Mouse (Mus musculus) midbrain, embryonic 14.5 days (tissue): ENCODE measurements around the gene Dlgap5. TPM values are rescaled to one million over a fixed set of nuclear protein-coding genes. Genes with fewer than 3 reads are reported as not detected.

Experiments
- ATAC-seq: fragments of 200-750 bp; cut with Nextera tagmentation; 2 replicates; pipeline ENCODE4 v1.8.0; 2017; ENCODE audit warnings: moderate number of reproducible peaks, moderate library complexity; ENCODE audit not compliant: low FRiP score, low TSS enrichment
- DNase-seq: peaks from one replicate; pipeline ENCODE4 v3.0.0-alpha.2; 2015
- H3K27ac ChIP-seq: fragments of 300-500 bp; sonication (generic); replicated peaks from 2 replicates; pipeline ENCODE4 v1.5.1; 2014; ENCODE audit warnings: mild to moderate bottlenecking, low read depth, low read length, moderate library complexity
- H3K27me3 ChIP-seq: fragments of 300-500 bp; sonication (generic); 2 replicates; pipeline ENCODE4 v1.6.1; 2014; ENCODE audit warnings: low read length, control low read depth, mixed read lengths; ENCODE audit not compliant: control insufficient read depth, insufficient read depth
- H3K36me3 ChIP-seq: fragments of 300-500 bp; sonication (generic); 2 replicates; pipeline ENCODE4 v1.6.1; 2014; ENCODE audit warnings: low read length, control low read depth; ENCODE audit not compliant: control insufficient read depth, insufficient read depth
- H3K4me1 ChIP-seq: fragments of 300-500 bp; sonication (generic); 2 replicates; pipeline ENCODE4 v1.6.1; 2014; ENCODE audit warnings: mild to moderate bottlenecking, antibody characterized with exemption, low read length, control low read depth; ENCODE audit not compliant: control insufficient read depth, insufficient read depth
- H3K4me2 ChIP-seq: fragments of 300-500 bp; sonication (generic); 2 replicates; pipeline ENCODE4 v1.6.1; 2014; ENCODE audit warnings: mild to moderate bottlenecking, low read length, moderate library complexity
- H3K4me3 ChIP-seq: fragments of 300-500 bp; sonication (generic); replicated peaks from 2 replicates; pipeline ENCODE4 v1.5.1; 2014; ENCODE audit warnings: low read depth, low read length
- H3K9ac ChIP-seq: fragments of 300-500 bp; sonication (generic); replicated peaks from 2 replicates; pipeline ENCODE4 v1.6.1; 2014; ENCODE audit warnings: mild to moderate bottlenecking, low read length, moderate library complexity
- H3K9me3 ChIP-seq: fragments of 300-500 bp; sonication (generic); 2 replicates; pipeline ENCODE4 v1.6.1; 2016; ENCODE audit warnings: low read length, control low read depth, mixed read lengths; ENCODE audit not compliant: control insufficient read depth
- WGBS: fragments of 180-500 bp; shearing (Covaris S2); extraction: QIAGEN DNeasy Blood & Tissue Kit; methylation state at CpG from one replicate; pipeline ENCODE4 v1.1.7; 2014; 5-methylcytosine and 5-hydroxymethylcytosine counted together
- polyA plus RNA-seq: library from polyadenylated mRNA; unstranded; fragments of >200 nt; fragmentation: Nextera tagmentation; extraction: Ambion mirVana; gene quantifications from 2 replicates; pipeline ENCODE4 v1.2.1, GENCODE M21; 2014

Dlgap5 gene
- polyA plus RNA-seq, 1 experiment from 2014 or later = 12.6 TPM

DNA sequence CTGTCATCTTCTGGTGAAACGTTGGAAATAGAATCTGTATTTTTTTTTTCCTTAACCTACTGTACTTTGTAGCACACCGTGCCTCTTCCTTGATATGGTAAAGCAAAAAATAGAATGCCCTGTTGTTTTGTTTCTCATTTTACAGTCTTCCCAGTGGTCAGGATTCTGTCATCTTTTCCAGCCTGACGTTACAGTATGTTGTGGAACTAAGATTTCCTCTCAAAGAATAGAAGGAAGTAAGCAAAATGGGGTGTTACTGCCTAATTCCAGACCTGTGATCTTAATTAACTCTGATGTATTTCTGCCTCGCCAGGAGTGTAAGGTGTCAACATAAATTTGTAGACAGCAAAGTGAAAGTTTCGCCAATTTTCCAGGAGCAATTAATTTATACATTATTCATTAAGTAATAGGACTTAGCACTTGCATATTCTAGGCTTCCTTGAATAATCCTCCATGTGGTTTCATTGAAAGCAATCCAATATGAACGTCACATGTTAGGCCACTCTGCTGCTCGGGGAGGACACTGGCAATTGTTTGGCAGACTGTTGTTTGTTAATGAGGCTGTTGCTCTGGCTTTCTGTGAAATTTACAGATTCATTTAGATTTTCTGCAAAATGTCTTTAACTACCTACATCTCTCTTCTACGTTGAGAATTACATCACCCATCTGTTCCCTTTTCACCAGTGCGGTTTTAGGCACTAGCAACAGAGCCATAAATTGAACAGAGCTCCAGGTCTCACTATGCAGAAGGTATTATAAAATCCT is 27.3 kb upstream of the Dlgap5 start:
- H3K4me3 ChIP-seq = no peak overlapping the region
- no peaks in the 10 kb centered on the region for H3K36me3 ChIP-seq
- no peaks in the 10 kb centered on the region for H3K27me3 ChIP-seq
- 68% methylated on average over 9 of the region's 9 CpGs for WGBS
- ATAC-seq (no peak), DNase-seq (peak; percentile 4)
- no peaks in the 10 kb centered on the region for H3K4me1 ChIP-seq
- H3K9ac ChIP-seq = no peak overlapping the region
- no peak overlapping the region for H3K4me2 ChIP-seq
- H3K9me3 ChIP-seq = no peaks in the 10 kb centered on the region; the same call in 1 of the 2 replicates
- H3K27ac ChIP-seq = no peak overlapping the region

DNA sequence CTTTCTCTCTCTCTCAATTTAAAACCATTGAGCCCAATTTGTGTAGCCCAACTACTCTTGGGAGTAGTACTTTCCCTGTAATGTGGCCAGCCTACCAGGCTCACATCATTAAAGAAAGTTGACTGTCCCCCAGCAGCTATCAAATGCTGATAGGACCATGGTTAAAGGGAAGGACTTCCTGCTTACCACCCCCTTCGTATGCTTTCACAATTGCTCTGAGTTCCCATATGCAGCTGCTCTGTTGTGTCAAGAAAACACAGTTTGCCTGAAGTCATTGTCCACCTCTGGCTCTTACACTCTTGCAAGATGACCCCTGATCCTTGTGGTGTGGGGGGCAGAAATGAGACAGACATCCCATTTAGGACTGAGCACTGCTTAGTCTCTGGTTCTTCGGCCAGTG is 26.7 kb upstream of the Dlgap5 start:
- Histone ChIP-seq H3K9me3 (no peaks in the 10 kb centered on the region; the same call in 1 of the 2 replicates), H3K9ac (no peak overlapping the region), H3K4me2 (no peak overlapping the region), H3K4me1 (no peaks in the 10 kb centered on the region), H3K27me3 (no peaks in the 10 kb centered on the region), H3K27ac (no peak overlapping the region), H3K36me3 (no peaks in the 10 kb centered on the region), H3K4me3 (no peak overlapping the region)
- no peak for DNase-seq
- ATAC-seq = no peak
- WGBS = 78% methylated on average over 2 of the region's 2 CpGs

DNA sequence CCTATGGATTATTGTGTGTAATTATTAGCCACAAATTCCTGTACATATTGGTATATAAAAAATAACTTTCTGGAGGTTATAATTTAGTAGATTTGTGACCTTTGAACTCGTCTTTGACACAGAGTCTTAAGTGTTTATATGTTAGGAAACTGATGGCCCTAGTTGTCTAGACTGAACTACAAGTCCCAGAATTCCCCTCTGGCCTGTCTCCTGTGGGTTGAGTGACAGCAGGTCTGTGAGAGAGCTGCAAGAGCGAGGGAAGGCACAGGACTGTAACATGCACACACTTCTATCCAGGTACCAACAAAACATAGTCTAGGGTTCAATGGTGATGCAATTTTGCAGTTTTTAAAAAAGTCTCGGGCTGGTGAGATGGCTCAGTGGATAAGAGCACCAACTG is 20.7 kb upstream of the Dlgap5 start:
- 66% methylated on average over 3 of the region's 3 CpGs for WGBS
- H3K4me2 ChIP-seq = no peak overlapping the region
- no peaks in the 10 kb centered on the region; the same call in 1 of the 2 replicates for H3K9me3 ChIP-seq
- ATAC-seq = no peak
- H3K4me3 ChIP-seq = no peak overlapping the region
- H3K9ac ChIP-seq = no peak overlapping the region
- H3K36me3 ChIP-seq = no peaks in the 10 kb centered on the region
- DNase-seq = no peak
- no peaks in the 10 kb centered on the region for H3K27me3 ChIP-seq
- H3K27ac ChIP-seq = no peak overlapping the region
- H3K4me1 ChIP-seq = no peaks in the 10 kb centered on the region

DNA sequence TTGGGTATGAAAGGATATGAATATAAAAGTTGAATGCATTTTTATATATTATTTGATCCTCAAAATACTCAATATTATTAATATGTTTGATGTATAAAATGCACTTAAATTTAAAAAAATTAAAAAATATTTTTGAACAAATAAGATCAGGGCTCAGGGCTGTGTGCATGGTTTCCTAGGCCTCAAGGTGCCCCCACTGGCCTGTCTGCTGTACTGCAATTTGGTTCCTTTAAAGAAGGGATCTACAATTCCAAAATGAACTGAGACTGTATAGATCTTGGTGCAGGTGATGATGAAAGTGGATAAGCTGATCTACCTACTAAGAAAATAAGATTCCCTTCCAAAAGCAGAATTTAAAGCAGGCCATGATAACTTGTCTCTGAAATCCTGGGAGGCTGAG is 14.8 kb upstream of the Dlgap5 start:
- peak; percentile 16 for DNase-seq
- H3K4me2 ChIP-seq = no peak overlapping the region

DNA sequence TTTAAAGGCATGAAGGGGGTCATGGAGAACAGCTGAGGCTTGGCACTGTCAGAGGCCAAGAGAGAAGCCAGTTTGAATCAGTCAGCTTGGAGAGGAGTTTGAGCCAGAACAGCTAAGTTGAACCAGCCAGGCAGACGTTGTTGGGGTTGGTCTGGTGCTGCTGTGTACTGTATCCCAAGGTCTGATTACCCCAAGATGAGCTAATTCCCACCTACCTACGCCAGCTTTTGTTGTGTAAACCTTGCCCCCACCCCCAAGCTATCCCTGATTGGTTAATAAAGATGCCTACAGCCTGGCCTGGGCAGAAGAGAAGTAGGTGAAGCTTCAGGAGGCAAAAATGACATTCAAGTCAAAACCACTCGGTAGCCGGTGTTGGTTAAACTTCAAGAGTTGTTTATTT is 4.3 kb upstream of the Dlgap5 start:
- H3K4me3 ChIP-seq = no peak overlapping the region
- no peak overlapping the region for H3K4me2 ChIP-seq
- no peak overlapping the region for H3K9ac ChIP-seq
- no peak overlapping the region for H3K27ac ChIP-seq
- no peaks in the 10 kb centered on the region for H3K4me1 ChIP-seq
- ATAC-seq (no peak), DNase-seq (no peak)
- H3K27me3 ChIP-seq = no peaks in the 10 kb centered on the region
- no peaks in the 10 kb centered on the region for H3K9me3 ChIP-seq
- 66% methylated on average over 4 of the region's 4 CpGs for WGBS
- no peaks in the 10 kb centered on the region for H3K36me3 ChIP-seq

More for the DNA sequence above, 14.8 kb upstream of the Dlgap5 start:
- Histone ChIP-seq H3K27me3 (no peaks in the 10 kb centered on the region), H3K27ac (no peak overlapping the region), H3K9ac (no peak overlapping the region), H3K36me3 (no peaks in the 10 kb centered on the region), H3K4me1 (no peaks in the 10 kb centered on the region), H3K4me3 (no peak overlapping the region), H3K9me3 (no peaks in the 10 kb centered on the region)
- no peak for ATAC-seq

DNA sequence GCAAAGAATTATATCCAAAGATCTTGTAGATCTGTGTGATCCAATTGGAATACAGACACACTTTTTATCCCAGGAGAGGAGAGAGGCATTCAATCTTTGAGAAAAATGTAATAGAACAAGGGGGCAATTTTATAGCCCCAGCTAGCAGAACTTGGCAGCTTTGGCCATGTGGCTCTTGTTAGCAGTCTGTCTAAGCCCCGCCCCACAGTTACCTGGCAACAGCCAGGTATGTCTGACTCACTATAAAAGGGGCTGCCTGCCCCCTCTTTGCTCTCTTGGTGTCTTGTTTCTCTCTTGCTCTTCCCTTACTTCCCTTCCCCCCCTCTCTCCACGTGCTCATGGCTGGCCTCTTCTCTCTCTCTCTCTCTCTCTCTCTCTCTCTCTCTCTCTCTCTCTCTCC is 3.4 kb upstream of the Dlgap5 start:
- Histone ChIP-seq H3K4me1 (no peaks in the 10 kb centered on the region), H3K4me2 (no peak overlapping the region), H3K9me3 (no peaks in the 10 kb centered on the region), H3K27me3 (no peaks in the 10 kb centered on the region), H3K36me3 (no peaks in the 10 kb centered on the region), H3K27ac (no peak overlapping the region), H3K9ac (no peak overlapping the region), H3K4me3 (no peak overlapping the region)
- DNase-seq (no peak), ATAC-seq (no peak)
- 46% methylated on average over 2 of the region's 2 CpGs for WGBS

DNA sequence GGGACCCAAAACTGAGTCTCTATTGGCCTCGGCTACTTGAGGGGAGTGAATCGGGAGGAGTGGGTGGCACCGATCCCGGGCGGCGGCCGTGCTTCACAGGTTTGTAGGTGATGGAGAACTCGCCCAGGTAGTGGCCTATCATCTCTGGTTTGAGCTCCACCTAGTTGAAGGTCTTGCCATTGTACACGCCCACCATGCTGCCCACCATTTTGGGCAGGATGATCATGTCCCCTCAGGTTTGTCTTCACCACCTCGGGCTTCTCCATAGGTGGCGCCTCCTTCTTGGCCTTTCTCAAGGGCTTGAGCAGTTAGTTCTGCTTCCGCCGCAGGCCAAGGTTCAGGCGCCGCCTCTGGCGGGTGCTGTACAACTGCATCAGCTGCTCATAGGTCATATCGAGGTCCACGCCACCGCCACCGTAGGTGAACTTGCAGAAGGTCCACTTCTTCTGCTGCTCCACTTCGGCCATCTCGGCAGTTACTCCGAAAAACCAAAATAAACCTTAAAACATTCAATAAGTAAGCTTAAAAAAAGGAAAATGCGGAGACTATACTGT is 1.6 kb upstream of the Dlgap5 start:
- Histone ChIP-seq H3K27me3 (no peaks in the 10 kb centered on the region), H3K4me2 (no peak overlapping the region), H3K36me3 (no peaks in the 10 kb centered on the region), H3K4me3 (no peak overlapping the region), H3K9me3 (no peaks in the 10 kb centered on the region), H3K27ac (no peak overlapping the region), H3K4me1 (no peaks in the 10 kb centered on the region), H3K9ac (no peak overlapping the region)
- DNase-seq = no peak
- WGBS = 94% methylated on average over 24 of the region's 24 CpGs
- no peak for ATAC-seq

DNA sequence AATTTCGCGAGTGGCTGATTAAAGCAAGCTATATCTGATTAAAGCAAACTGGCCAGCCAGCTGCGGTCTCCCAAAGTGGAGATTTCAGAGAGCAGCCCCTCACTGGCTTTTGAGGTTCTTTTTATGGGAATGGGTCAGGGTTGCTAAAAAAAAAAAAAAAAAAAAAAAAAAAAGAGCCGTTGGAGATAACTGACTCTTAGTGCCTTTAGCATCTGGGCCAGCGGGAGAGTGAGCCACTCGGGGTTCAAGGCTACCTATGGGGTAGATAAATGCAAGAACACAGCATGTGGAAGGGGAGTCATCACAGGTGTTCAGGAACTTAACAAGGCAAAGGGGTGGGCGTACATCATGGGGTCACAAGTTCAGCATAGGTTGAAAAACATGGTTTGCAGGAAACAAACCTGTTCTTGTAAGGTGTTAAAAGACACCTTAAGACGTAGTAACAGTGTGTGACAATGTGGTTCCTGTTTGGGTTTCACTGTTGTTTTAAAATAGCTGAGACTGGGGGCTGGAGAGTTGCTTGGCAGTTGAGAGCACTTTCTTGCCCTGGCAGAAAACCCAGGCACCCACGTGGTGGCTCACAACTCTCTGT is 923 bp upstream of the Dlgap5 start:
- WGBS = 89% methylated on average over 9 of the region's 9 CpGs
- Histone ChIP-seq H3K27ac (no peak overlapping the region), H3K36me3 (0 out of 2 replicates have a peak, but pooled peaks cover under 1% of the 10 kb centered on the region), H3K4me2 (no peak overlapping the region), H3K9ac (no peak overlapping the region), H3K9me3 (no peaks in the 10 kb centered on the region), H3K27me3 (no peaks in the 10 kb centered on the region), H3K4me1 (no peaks in the 10 kb centered on the region), H3K4me3 (no peak overlapping the region)
- no peak for DNase-seq
- no peak for ATAC-seq

DNA sequence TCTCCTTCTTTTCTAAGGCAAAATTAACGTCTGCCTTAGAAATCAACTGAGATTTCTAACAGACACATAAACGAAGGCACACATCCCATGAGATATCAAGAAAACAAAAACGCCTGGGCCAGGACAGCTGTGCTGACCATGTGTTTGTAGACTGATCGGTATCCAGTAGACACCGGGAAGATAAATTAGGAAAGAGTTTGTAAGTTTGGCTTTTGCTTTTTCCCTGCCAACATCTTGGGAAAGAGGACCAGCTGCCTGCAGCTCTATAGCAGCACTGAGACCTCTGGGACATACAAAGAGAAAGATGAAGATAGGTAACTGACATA is 422 bp upstream of the Dlgap5 start:
- no peak overlapping the region for H3K9ac ChIP-seq
- ATAC-seq (no peak), DNase-seq (no peak)
- H3K4me1 ChIP-seq = no peaks in the 10 kb centered on the region
- H3K4me3 ChIP-seq = peak overlapping the region; percentile 40
- H3K27me3 ChIP-seq = no peaks in the 10 kb centered on the region
- H3K9me3 ChIP-seq = no peaks in the 10 kb centered on the region
- H3K4me2 ChIP-seq = peak overlapping the region; percentile 60
- WGBS = 55% methylated on average over 5 of the region's 5 CpGs
- H3K27ac ChIP-seq = no peak overlapping the region
- 0 out of 2 replicates have a peak, but pooled peaks cover 5% of the 10 kb centered on the region for H3K36me3 ChIP-seq
